Mouse (Mus musculus) heart, embryonic 13.5 days (tissue): ENCODE data around the gene Tnfsf4. TPM values are rescaled to one million over a fixed set of nuclear protein-coding genes. Genes with fewer than 3 reads are reported as not detected.

Experiments used
- ATAC-seq: fragments of 200-750 bp; cut with Nextera tagmentation; 2 replicates; pipeline ENCODE4 v1.8.0; 2017; ENCODE audit warnings: moderate TSS enrichment; ENCODE audit not compliant: insufficient number of reproducible peaks, low FRiP score, low TSS enrichment; ENCODE audit errors: extremely low read depth
- H3K27ac ChIP-seq: fragments of 300-500 bp; sonication (generic); replicated peaks from 2 replicates; pipeline ENCODE4 v1.5.1; 2015; ENCODE audit warnings: moderate library complexity, mild to moderate bottlenecking, inconsistent platforms
- H3K27me3 ChIP-seq: fragments of 300-500 bp; sonication (generic); replicated peaks from 2 replicates; pipeline ENCODE4 v1.6.1; 2015; ENCODE audit warnings: mild to moderate bottlenecking, inconsistent platforms
- H3K36me3 ChIP-seq: fragments of 300-500 bp; sonication (generic); 2 replicates; pipeline ENCODE4 v1.6.1; 2015; ENCODE audit warnings: mild to moderate bottlenecking, inconsistent platforms
- H3K4me1 ChIP-seq: fragments of 300-500 bp; sonication (generic); 2 replicates; pipeline ENCODE4 v1.6.1; 2015; ENCODE audit warnings: inconsistent platforms
- H3K4me2 ChIP-seq: fragments of 300-500 bp; sonication (generic); 2 replicates; pipeline ENCODE4 v1.6.1; 2015; ENCODE audit warnings: inconsistent platforms, mild to moderate bottlenecking, moderate library complexity
- H3K4me3 ChIP-seq: fragments of 300-500 bp; sonication (generic); 2 replicates; pipeline ENCODE4 v1.5.1; 2015; ENCODE audit warnings: moderate library complexity, mild to moderate bottlenecking, inconsistent platforms
- H3K9ac ChIP-seq: fragments of 300-500 bp; sonication (generic); 2 replicates; pipeline ENCODE4 v1.6.1; 2015; ENCODE audit warnings: inconsistent platforms, mild to moderate bottlenecking, moderate library complexity
- H3K9me3 ChIP-seq: fragments of 300-500 bp; sonication (generic); 2 replicates; pipeline ENCODE4 v1.6.1; 2016; ENCODE audit warnings: inconsistent platforms
- WGBS: fragments of 180-500 bp; shearing (Covaris S2); methylation state at CpG from one replicate; pipeline ENCODE4 v1.1.7; 2015; ENCODE audit warnings: mixed read lengths; 5-methylcytosine and 5-hydroxymethylcytosine counted together
- polyA plus RNA-seq: library from polyadenylated mRNA; unstranded; fragments of >200 nt; fragmentation: Nextera tagmentation; extraction: Ambion mirVana; gene quantifications from 2 replicates; pipeline ENCODE4 v1.2.1, GENCODE M21; 2015

Gene Tnfsf4
- 0.10 TPM in 1 of 2 replicates, not detected in the other for polyA plus RNA-seq

DNA sequence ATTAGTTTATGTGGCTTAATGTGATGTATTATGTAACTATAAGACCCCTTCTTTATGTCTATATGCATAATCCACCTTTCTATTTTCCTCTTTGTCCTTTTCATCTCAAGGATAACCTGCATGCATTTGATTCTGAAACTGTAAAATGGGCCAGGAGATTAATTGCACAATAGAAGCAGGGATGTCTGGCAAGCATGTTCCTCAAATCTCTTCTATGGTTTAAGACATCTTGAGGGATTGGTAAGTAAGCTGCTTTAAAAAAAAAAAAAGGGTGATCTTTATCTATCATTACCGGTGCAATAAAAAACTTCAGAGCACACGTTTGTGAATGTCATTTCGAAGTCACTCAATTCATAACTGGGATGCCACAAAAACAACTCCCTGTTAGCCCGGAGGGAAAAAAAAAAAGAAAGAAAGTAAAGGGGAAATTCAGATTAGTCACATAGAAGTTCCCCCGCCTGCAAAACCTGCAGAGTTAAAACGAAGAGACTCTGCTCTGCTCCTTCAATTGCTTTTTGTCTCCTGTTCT, at the start of gene Tnfsf4:
Gene Tnfsf4 (plus strand): TSS at position 479 of the 529 bp plus-strand sequence.
- Histone ChIP-seq H3K4me3 (no peak within 1 kb of the TSS), H3K4me2 (no peak within 1 kb of the TSS), H3K27ac (no peak within 1 kb of the TSS), H3K4me1 (peaks cover 13% of the 10 kb centered on the region), H3K36me3 (no peaks in the 10 kb centered on the region), H3K9ac (no peak within 1 kb of the TSS), H3K27me3 (no peaks in the 10 kb centered on the region), H3K9me3 (no peaks in the 10 kb centered on the region)
- 61% methylated on average over 6 of the region's 6 CpGs for WGBS
- no peak for ATAC-seq

- no peak for ATAC-seq
- H3K4me3 ChIP-seq = no peak overlapping the region
- no peak overlapping the region for H3K27ac ChIP-seq
- no peaks in the 10 kb centered on the region for H3K27me3 ChIP-seq
- H3K9ac ChIP-seq = no peak overlapping the region
- H3K4me2 ChIP-seq = no peak overlapping the region
- WGBS = 61% methylated on average over 1 of the region's 1 CpGs
- no peaks in the 10 kb centered on the region for H3K9me3 ChIP-seq
- H3K36me3 ChIP-seq = no peaks in the 10 kb centered on the region
- H3K4me1 ChIP-seq = no peaks in the 10 kb centered on the region
Observed at GRCm38 (mm10) chr1:161350981-161351380, 44.2 kb upstream of the Tnfsf4 start.

GRCm38 (mm10) chr1:161365006-161365405, 30.2 kb upstream of the Tnfsf4 start:
- Histone ChIP-seq H3K9ac (no peak overlapping the region), H3K27ac (no peak overlapping the region), H3K4me2 (no peak overlapping the region), H3K9me3 (no peaks in the 10 kb centered on the region), H3K36me3 (no peaks in the 10 kb centered on the region), H3K27me3 (no peaks in the 10 kb centered on the region), H3K4me1 (no peaks in the 10 kb centered on the region), H3K4me3 (no peak overlapping the region)
- no peak for ATAC-seq
- 60% methylated on average over 4 of the region's 4 CpGs for WGBS

DNA sequence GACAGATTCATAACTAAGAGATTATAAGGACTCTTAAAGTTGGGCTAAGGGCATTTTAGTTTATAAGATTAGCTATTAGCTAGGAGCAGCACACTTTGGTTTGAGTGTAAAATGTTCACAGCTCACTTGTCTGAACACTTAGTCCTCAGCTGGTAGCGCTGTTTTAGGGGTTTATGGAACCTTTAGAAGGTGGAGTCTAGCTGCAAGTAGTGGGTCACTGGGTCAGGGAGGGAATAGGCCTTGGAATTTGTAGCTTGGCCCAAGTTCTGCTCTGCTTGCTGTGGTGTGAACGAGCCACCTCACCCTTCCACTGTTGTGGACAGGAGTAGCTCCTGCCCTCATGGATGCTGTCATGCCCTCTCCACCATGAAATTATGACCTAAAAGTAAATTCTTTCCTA, 23.3 kb upstream of the Tnfsf4 start:
- H3K9me3 ChIP-seq = no peaks in the 10 kb centered on the region
- H3K36me3 ChIP-seq = no peaks in the 10 kb centered on the region
- no peak overlapping the region for H3K4me3 ChIP-seq
- WGBS = 79% methylated on average over 2 of the region's 2 CpGs
- no peak overlapping the region for H3K4me2 ChIP-seq
- no peak overlapping the region for H3K9ac ChIP-seq
- no peak for ATAC-seq
- no peaks in the 10 kb centered on the region for H3K4me1 ChIP-seq
- no peaks in the 10 kb centered on the region for H3K27me3 ChIP-seq
- H3K27ac ChIP-seq = no peak overlapping the region

GRCm38 (mm10) chr1:161375866-161376265, 19.3 kb upstream of the Tnfsf4 start:
- WGBS = 65% methylated on average over 2 of the region's 2 CpGs
- no peaks in the 10 kb centered on the region for H3K9me3 ChIP-seq
- H3K36me3 ChIP-seq = no peaks in the 10 kb centered on the region
- H3K4me1 ChIP-seq = no peaks in the 10 kb centered on the region
- H3K9ac ChIP-seq = no peak overlapping the region
- no peak overlapping the region for H3K27ac ChIP-seq
- H3K4me2 ChIP-seq = no peak overlapping the region
- ATAC-seq = no peak
- no peak overlapping the region for H3K4me3 ChIP-seq
- H3K27me3 ChIP-seq = no peaks in the 10 kb centered on the region

DNA sequence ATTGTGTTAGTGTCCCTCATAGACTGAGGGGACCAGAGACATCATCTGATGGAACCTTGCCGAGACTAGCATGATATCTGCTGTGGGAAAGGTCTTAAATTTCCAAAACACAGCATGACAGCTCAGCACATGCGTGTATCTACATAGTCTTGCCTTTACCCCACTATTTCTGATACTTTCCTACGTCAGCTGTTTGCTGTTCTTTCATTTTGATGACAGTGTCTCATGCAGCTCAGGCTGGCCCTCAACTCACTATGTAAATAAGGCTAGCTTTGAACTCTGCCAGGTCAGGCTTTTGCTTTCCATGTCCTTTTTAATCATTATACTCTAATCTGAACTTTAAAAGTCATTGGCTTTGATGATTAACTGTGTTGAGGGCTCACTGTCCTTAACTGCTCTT, 16.6 kb upstream of the Tnfsf4 start:
- 64% methylated on average over 3 of the region's 3 CpGs for WGBS
- H3K36me3 ChIP-seq = no peaks in the 10 kb centered on the region
- H3K27me3 ChIP-seq = no peaks in the 10 kb centered on the region
- H3K4me3 ChIP-seq = no peak overlapping the region
- H3K4me1 ChIP-seq = no peaks in the 10 kb centered on the region
- ATAC-seq = no peak
- no peak overlapping the region for H3K27ac ChIP-seq
- H3K9me3 ChIP-seq = no peaks in the 10 kb centered on the region
- H3K4me2 ChIP-seq = no peak overlapping the region
- no peak overlapping the region for H3K9ac ChIP-seq

DNA sequence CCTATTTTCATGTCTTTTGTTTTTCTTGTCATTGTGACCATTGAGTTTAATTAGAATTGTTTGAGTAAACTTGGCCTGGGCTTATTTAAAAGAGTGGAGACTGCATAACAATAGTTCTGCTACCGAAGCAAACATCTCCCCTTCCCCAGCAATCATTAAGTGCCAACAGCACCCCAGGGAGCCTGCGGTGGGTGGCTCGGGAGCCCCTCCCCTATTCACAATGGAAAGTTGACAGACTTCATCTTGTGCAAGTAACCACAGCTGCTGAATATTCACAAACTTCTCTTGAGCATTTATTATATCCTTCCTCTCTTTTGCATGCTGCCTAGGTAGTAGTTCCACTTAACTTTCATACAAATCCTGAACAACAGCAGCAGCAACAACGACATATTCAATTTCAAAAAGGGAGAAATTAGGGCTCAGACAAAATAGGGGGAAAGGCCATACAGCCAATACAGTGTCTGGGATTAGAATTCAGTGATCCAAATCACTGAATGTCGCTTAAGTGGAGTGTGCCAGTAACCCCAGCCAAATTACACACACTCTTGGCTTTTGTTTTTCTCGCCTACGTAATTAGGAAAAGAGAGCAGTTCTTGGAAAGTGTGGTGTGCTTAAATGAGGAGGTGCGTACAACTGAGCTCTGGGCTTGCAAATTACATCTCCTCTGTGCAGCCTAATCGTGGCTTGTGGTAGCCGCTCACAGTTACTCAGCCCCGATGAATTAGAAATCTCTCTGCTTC, 15.4 kb upstream of the Tnfsf4 start:
- no peak for ATAC-seq
- Histone ChIP-seq H3K4me1 (no peaks in the 10 kb centered on the region), H3K9ac (no peak overlapping the region), H3K36me3 (no peaks in the 10 kb centered on the region), H3K4me3 (no peak overlapping the region), H3K9me3 (no peaks in the 10 kb centered on the region), H3K27ac (no peak overlapping the region), H3K4me2 (no peak overlapping the region), H3K27me3 (no peaks in the 10 kb centered on the region)
- 30% methylated on average over 11 of the region's 11 CpGs for WGBS

- H3K36me3 ChIP-seq = no peaks in the 10 kb centered on the region
- no peak overlapping the region for H3K27ac ChIP-seq
- no peaks in the 10 kb centered on the region for H3K4me1 ChIP-seq
- H3K9me3 ChIP-seq = no peaks in the 10 kb centered on the region
- no peak overlapping the region for H3K4me2 ChIP-seq
- no peaks in the 10 kb centered on the region for H3K27me3 ChIP-seq
- ATAC-seq = no peak
- WGBS = 34% methylated on average over 5 of the region's 5 CpGs
- H3K9ac ChIP-seq = no peak overlapping the region
- H3K4me3 ChIP-seq = no peak overlapping the region
Observed at GRCm38 (mm10) chr1:161380425-161380780, 14.8 kb upstream of the Tnfsf4 start.

DNA sequence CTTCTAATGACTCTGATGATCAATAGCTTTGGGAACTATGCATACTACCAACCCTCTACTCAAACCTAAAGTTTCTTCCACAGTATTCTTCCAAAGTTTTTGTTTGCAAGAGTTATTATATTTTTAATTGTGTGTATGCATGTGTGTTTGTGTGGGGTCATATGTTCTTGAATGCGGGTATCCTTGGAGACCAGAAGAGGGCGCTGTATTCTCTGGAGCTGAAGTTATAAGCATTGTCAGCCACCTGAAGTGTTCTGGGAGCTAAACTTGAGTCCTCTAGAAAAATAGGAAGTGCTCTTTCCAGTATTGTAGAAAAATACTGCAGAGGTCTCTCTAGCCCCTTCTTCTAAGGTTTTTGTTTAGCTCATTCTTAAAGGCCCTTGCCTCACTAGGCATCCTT, 5.1 kb upstream of the Tnfsf4 start:
- no peaks in the 10 kb centered on the region for H3K36me3 ChIP-seq
- H3K4me1 ChIP-seq = no peaks in the 10 kb centered on the region
- no peak for ATAC-seq
- no peak overlapping the region for H3K27ac ChIP-seq
- H3K27me3 ChIP-seq = no peaks in the 10 kb centered on the region
- 59% methylated on average over 2 of the region's 2 CpGs for WGBS
- H3K9me3 ChIP-seq = no peaks in the 10 kb centered on the region
- H3K4me3 ChIP-seq = no peak overlapping the region
- H3K4me2 ChIP-seq = no peak overlapping the region
- no peak overlapping the region for H3K9ac ChIP-seq

DNA sequence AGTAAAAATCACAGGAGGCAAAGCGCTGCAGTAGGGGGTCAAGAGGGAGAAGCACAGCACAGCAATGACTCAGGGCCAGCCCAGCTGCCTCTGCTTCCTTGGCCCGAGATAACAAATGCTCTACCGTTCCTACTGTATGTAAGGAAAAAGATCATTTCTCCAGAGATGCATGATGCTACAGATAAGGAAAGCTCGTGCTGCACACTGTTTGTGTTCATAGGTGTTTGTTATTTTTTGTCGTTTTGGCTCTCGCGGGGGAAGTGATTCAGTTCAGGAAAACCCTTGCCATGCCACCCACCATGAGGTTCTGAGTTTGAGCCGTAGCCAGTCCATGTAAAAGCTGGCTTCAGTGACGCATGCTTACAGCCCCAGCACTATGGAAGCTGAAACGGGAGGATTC, 2.3 kb upstream of the Tnfsf4 start:
- H3K4me2 ChIP-seq = no peak overlapping the region
- H3K9ac ChIP-seq = no peak overlapping the region
- no peak overlapping the region for H3K4me3 ChIP-seq
- peaks cover 13% of the 10 kb centered on the region for H3K4me1 ChIP-seq
- no peaks in the 10 kb centered on the region for H3K36me3 ChIP-seq
- H3K27me3 ChIP-seq = no peaks in the 10 kb centered on the region
- no peaks in the 10 kb centered on the region for H3K9me3 ChIP-seq
- H3K27ac ChIP-seq = no peak overlapping the region
- no peak for ATAC-seq
- WGBS = 60% methylated on average over 10 of the region's 10 CpGs

DNA sequence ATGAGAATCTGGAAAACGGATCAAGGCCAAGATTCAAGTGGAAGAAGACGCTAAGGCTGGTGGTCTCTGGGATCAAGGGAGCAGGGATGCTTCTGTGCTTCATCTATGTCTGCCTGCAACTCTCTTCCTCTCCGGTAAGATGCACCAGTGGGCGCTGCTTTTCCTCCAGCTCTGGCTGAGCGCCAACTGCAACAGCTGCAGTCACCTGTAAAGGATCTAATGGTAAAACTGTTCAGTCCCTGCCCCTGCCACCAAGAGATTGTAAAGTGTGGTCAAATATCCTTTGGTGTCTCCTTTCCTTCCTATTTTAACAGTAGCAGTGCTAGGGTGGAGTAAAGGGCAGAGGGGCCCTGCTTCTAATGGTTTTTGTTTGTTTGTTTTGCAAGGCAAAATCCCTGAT, 401 bp downstream of the Tnfsf4 start:
- no peak overlapping the region for H3K4me3 ChIP-seq
- H3K9ac ChIP-seq = no peak overlapping the region
- no peak overlapping the region for H3K27ac ChIP-seq
- H3K4me1 ChIP-seq = peaks cover 13% of the 10 kb centered on the region
- H3K9me3 ChIP-seq = no peaks in the 10 kb centered on the region
- no peaks in the 10 kb centered on the region for H3K36me3 ChIP-seq
- H3K27me3 ChIP-seq = no peaks in the 10 kb centered on the region
- WGBS = 43% methylated on average over 5 of the region's 5 CpGs
- H3K4me2 ChIP-seq = no peak overlapping the region
- no peak for ATAC-seq

GRCm38 (mm10) chr1:161396351-161396750, 1.1 kb downstream of the Tnfsf4 start:
- Histone ChIP-seq H3K27ac (no peak overlapping the region), H3K36me3 (no peaks in the 10 kb centered on the region), H3K27me3 (no peaks in the 10 kb centered on the region), H3K9ac (no peak overlapping the region), H3K4me1 (peaks cover 13% of the 10 kb centered on the region), H3K4me2 (no peak overlapping the region), H3K9me3 (no peaks in the 10 kb centered on the region), H3K4me3 (no peak overlapping the region)
- no peak for ATAC-seq
- WGBS = 59% methylated on average over 10 of the region's 10 CpGs
